19 mouse cellular contexts compared by ENCODE assay signal in genomic region chr4:117357104-117357503, GRCm38 (mm10).
DNase-seq lines count a peak whose midpoint lies in the region; ATAC-seq and TF ChIP-seq lines count a peak whose summit lies in the region.
"Had no signal": no experiment of that assay in that cellular context is flagged by ENCODE, and none has a peak within 500 bp of the region (broad histone marks: within the 10 kb centered on the region; RNA-seq: fewer than 3 reads in every experiment).

No protein-coding gene starts in this region.

- H3K4me3 ChIP-seq in gastrocnemius, adult 2 months: no peak overlapping the region
- no peak overlapping the region for H3K4me3 ChIP-seq in lung, embryonic 15.5 days
- H3K4me3 ChIP-seq in intestine, postnatal 0 days (ENCODE audit: low read depth, low read length): no peak overlapping the region
- H3K4me3 ChIP-seq: embryonic facial prominence, embryonic 10.5 days; embryonic facial prominence, embryonic 13.5 days; erythroblast, embryonic 14.5 days; forebrain, embryonic 12.5 days; forebrain, embryonic 15.5 days; heart, embryonic 12.5 days; heart, embryonic 15.5 days had no signal

- no peaks in the 10 kb centered on the region for H3K27me3 ChIP-seq in lung, embryonic 15.5 days
- no peaks in the 10 kb centered on the region for H3K27me3 ChIP-seq in intestine, postnatal 0 days (replicated peaks; ENCODE audit: control insufficient read depth, insufficient read depth, low read length)
- H3K27me3 ChIP-seq: forebrain, embryonic 15.5 days had no signal

- 73% methylated on average over 5 of the region's 5 CpGs for WGBS in lung, embryonic 15.5 days
- WGBS in intestine, postnatal 0 days: 37% methylated on average over 5 of the region's 5 CpGs

- intact Hi-C loops in gastrocnemius, adult 2 months (cut with DNase I): no loop called here

- TF ChIP-seq CTCF in gastrocnemius, adult 2 months (IDR thresholded peaks at IDR 0.05): no peak
- TF ChIP-seq CTCF in intestine, postnatal 0 days (IDR thresholded peaks at IDR 0.05; ENCODE audit: low read depth): no peak

- H3K9ac ChIP-seq in lung, embryonic 15.5 days: no peak overlapping the region
- H3K9ac ChIP-seq in intestine, postnatal 0 days (ENCODE audit: low read depth, low read length): no peak overlapping the region
- H3K9ac ChIP-seq: embryonic facial prominence, embryonic 13.5 days; forebrain, embryonic 12.5 days; forebrain, embryonic 15.5 days; heart, embryonic 12.5 days; heart, embryonic 15.5 days; hindbrain, embryonic 14.5 days had no signal

- no peaks in the 10 kb centered on the region for H3K9me3 ChIP-seq in lung, embryonic 15.5 days
- H3K9me3 ChIP-seq in intestine, postnatal 0 days (ENCODE audit: control insufficient read depth): no peaks in the 10 kb centered on the region
- H3K9me3 ChIP-seq: embryonic facial prominence, embryonic 10.5 days; embryonic facial prominence, embryonic 13.5 days; forebrain, embryonic 12.5 days; forebrain, embryonic 15.5 days; heart, embryonic 12.5 days; heart, embryonic 15.5 days had no signal

- no peak for DNase-seq in gastrocnemius, adult 2 months
- no peak for DNase-seq in gastrocnemius, postnatal 4 days (ENCODE audit: low spot score in 2 of 2)
- no peak for DNase-seq in lung, postnatal 25 days (ENCODE audit: low spot score)
- DNase-seq in spleen, postnatal 10 days (ENCODE audit: low spot score in 2 of 2): no peak
- DNase-seq in ovary, postnatal 36 days (ENCODE audit: low spot score): no peak
- DNase-seq: cerebellum, adult 11 months; cerebellum, adult 9-11 months; embryo, embryonic 11 days had no signal

- peak overlapping the region; percentile 77 for H3K27ac ChIP-seq in gastrocnemius, adult 2 months
- peak overlapping the region; percentile 32; the same call in 1 of the 2 replicates for H3K27ac ChIP-seq in lung, embryonic 15.5 days
- H3K27ac ChIP-seq in intestine, postnatal 0 days (ENCODE audit: low read depth, low read length): no peak overlapping the region
- H3K27ac ChIP-seq: embryonic facial prominence, embryonic 13.5 days; forebrain, embryonic 15.5 days; hindbrain, embryonic 14.5 days; hindbrain, postnatal 0 days had no signal

- H3K4me1 ChIP-seq in lung, embryonic 15.5 days: peaks cover 14% of the 10 kb centered on the region; the same call in 1 of the 2 replicates
- 0 out of 2 replicates have a peak, but pooled peaks cover 11% of the 10 kb centered on the region for H3K4me1 ChIP-seq in intestine, postnatal 0 days (replicated peaks; ENCODE audit: control insufficient read depth, insufficient read depth, low read length)

- H3K4me2 ChIP-seq in lung, embryonic 15.5 days: no peak overlapping the region
- H3K4me2 ChIP-seq in intestine, postnatal 0 days (replicated peaks; ENCODE audit: low read depth): no peak overlapping the region
- H3K4me2 ChIP-seq: embryonic facial prominence, embryonic 13.5 days; forebrain, embryonic 12.5 days; forebrain, embryonic 15.5 days; heart, embryonic 12.5 days; heart, embryonic 15.5 days; hindbrain, embryonic 14.5 days had no signal

- ATAC-seq in lung, embryonic 15.5 days (ENCODE audit: borderline replicate concordance, extremely low read depth, low FRiP score, low TSS enrichment): no peak
- peak; percentile 72 for ATAC-seq in intestine, postnatal 0 days
- ATAC-seq: forebrain, embryonic 15.5 days; hindbrain, postnatal 0 days had no signal

- no peaks in the 10 kb centered on the region for H3K36me3 ChIP-seq in lung, embryonic 15.5 days
- H3K36me3 ChIP-seq in intestine, postnatal 0 days (ENCODE audit: control insufficient read depth, insufficient read depth): no peaks in the 10 kb centered on the region
- H3K36me3 ChIP-seq: embryonic facial prominence, embryonic 10.5 days; embryonic facial prominence, embryonic 13.5 days; forebrain, embryonic 12.5 days; forebrain, embryonic 15.5 days; heart, embryonic 12.5 days; heart, embryonic 15.5 days had no signal
